Mouse (Mus musculus): Measurements from ENCODE around the gene Rabepk.
"Not testable (repeated sequence)": the region's sequence is repeated elsewhere in the genome, so short reads cannot be mapped to it uniquely, and the experiment has no call there.

Rabepk gene

GRCm38 (mm10) chr2:34799357-34800256 is at the start of gene Rabepk:
Gene Rabepk (minus strand): TSS chr2:34799912.
- DNase-seq (ENCODE audit: low read depth), result peak; percentile 96

- no peak for DNase-seq (ENCODE audit: low read depth)
Measured at GRCm38 (mm10) chr2:34847702-34848101, 48.0 kb upstream of the Rabepk start.

GRCm38 (mm10) chr2:34843211-34843939 is 43.7 kb upstream of the Rabepk start:
- DNase-seq (ENCODE audit: low read depth), result no peak

- no peak for DNase-seq (ENCODE audit: low read depth)
Measured at GRCm38 (mm10) chr2:34841706-34842105, 42.0 kb upstream of the Rabepk start.

- not testable (repeated sequence) for DNase-seq (ENCODE audit: low read depth)
Measured at GRCm38 (mm10) chr2:34840143-34840542, 40.4 kb upstream of the Rabepk start.

GRCm38 (mm10) chr2:34835669-34836068 is 36.0 kb upstream of the Rabepk start:
- no peak for DNase-seq (ENCODE audit: low read depth)

- no peak for DNase-seq (ENCODE audit: low read depth)
Measured at GRCm38 (mm10) chr2:34833624-34834023, 33.9 kb upstream of the Rabepk start.

GRCm38 (mm10) chr2:34832766-34833457 is 33.2 kb upstream of the Rabepk start, which contains the start of gene Gm34653:
Gene Gm34653 (plus strand): TSS chr2:34833007.
- DNase-seq (ENCODE audit: low read depth), result not testable (repeated sequence)

- not testable (repeated sequence) for DNase-seq (ENCODE audit: low read depth)
Measured at GRCm38 (mm10) chr2:34830066-34830465, 30.4 kb upstream of the Rabepk start.

GRCm38 (mm10) chr2:34828026-34828425 is 28.3 kb upstream of the Rabepk start:
- DNase-seq (ENCODE audit: low read depth), result no peak

GRCm38 (mm10) chr2:34827591-34827990 is 27.9 kb upstream of the Rabepk start:
- DNase-seq (ENCODE audit: low read depth), result no peak

GRCm38 (mm10) chr2:34826460-34827231 is 26.9 kb upstream of the Rabepk start:
- DNase-seq (ENCODE audit: low read depth), result no peak

GRCm38 (mm10) chr2:34825827-34826459 is 26.2 kb upstream of the Rabepk start, which contains the start of gene Fbxw2:
Gene Fbxw2 (minus strand): TSS chr2:34826311.
- peak; percentile 93 for DNase-seq (ENCODE audit: low read depth)

- DNase-seq (ENCODE audit: low read depth), result no peak
Measured at GRCm38 (mm10) chr2:34818492-34818891, 18.8 kb upstream of the Rabepk start.

- DNase-seq (ENCODE audit: low read depth), result not testable (repeated sequence)
Measured at GRCm38 (mm10) chr2:34815893-34816292, 16.2 kb upstream of the Rabepk start.

GRCm38 (mm10) chr2:34812706-34813105 is 13.0 kb upstream of the Rabepk start:
- DNase-seq (ENCODE audit: low read depth), result no peak

- no peak for DNase-seq (ENCODE audit: low read depth)
Measured at GRCm38 (mm10) chr2:34810775-34811174, 11.1 kb upstream of the Rabepk start.

GRCm38 (mm10) chr2:34809568-34809967 is 9.9 kb upstream of the Rabepk start:
- DNase-seq (ENCODE audit: low read depth), result no peak

- no peak for DNase-seq (ENCODE audit: low read depth)
Measured at GRCm38 (mm10) chr2:34808057-34808456, 8.3 kb upstream of the Rabepk start.

- no peak for DNase-seq (ENCODE audit: low read depth)
Measured at GRCm38 (mm10) chr2:34805364-34805950, 5.7 kb upstream of the Rabepk start.

- no peak for DNase-seq (ENCODE audit: low read depth)
Measured at GRCm38 (mm10) chr2:34804815-34805214, 5.1 kb upstream of the Rabepk start.

All from induced T-regulatory cell, adult 2 months (primary cell).